Mouse (Mus musculus) limb, embryonic 13.5 days (tissue): ENCODE measurements around the gene Lix1l. TPM values are rescaled to one million over a fixed set of nuclear protein-coding genes. Genes with fewer than 3 reads are reported as not detected.

ENCODE experiments used
- ATAC-seq: fragments of 200-750 bp; cut with Nextera tagmentation; 2 replicates; pipeline ENCODE4 v1.8.0; 2017; ENCODE audit warnings: low read depth, moderate number of reproducible peaks, moderate TSS enrichment; ENCODE audit not compliant: low FRiP score
- H3K27ac ChIP-seq: fragments of 300-500 bp; sonication (generic); 2 replicates; pipeline ENCODE4 v1.5.1; 2015; ENCODE audit warnings: inconsistent platforms, mild to moderate bottlenecking, moderate library complexity
- H3K27me3 ChIP-seq: fragments of 300-500 bp; sonication (generic); 2 replicates; pipeline ENCODE4 v1.6.1; 2015; ENCODE audit warnings: mild to moderate bottlenecking, inconsistent platforms
- H3K36me3 ChIP-seq: fragments of 300-500 bp; sonication (generic); 2 replicates; pipeline ENCODE4 v1.6.1; 2015; ENCODE audit warnings: inconsistent platforms, mild to moderate bottlenecking, moderate library complexity
- H3K4me1 ChIP-seq: fragments of 300-500 bp; sonication (generic); 2 replicates; pipeline ENCODE4 v1.6.1; 2015; ENCODE audit warnings: inconsistent platforms
- H3K4me2 ChIP-seq: fragments of 300-500 bp; sonication (generic); replicated peaks from 2 replicates; pipeline ENCODE4 v1.6.1; 2015; ENCODE audit warnings: inconsistent platforms, mild to moderate bottlenecking, moderate library complexity
- H3K4me3 ChIP-seq: fragments of 300-500 bp; sonication (generic); 2 replicates; pipeline ENCODE4 v1.5.1; 2015; ENCODE audit warnings: moderate library complexity, mild to moderate bottlenecking, inconsistent platforms
- H3K9ac ChIP-seq: fragments of 300-500 bp; sonication (generic); 2 replicates; pipeline ENCODE4 v1.6.1; 2015; ENCODE audit warnings: mild to moderate bottlenecking, inconsistent platforms
- H3K9me3 ChIP-seq: fragments of 300-500 bp; sonication (generic); 2 replicates; pipeline ENCODE4 v1.6.1; 2016; ENCODE audit warnings: inconsistent platforms
- WGBS: fragments of 180-500 bp; shearing (Covaris S2); methylation state at CpG from one replicate; pipeline ENCODE4 v1.1.7; 2015; 5-methylcytosine and 5-hydroxymethylcytosine counted together
- polyA plus RNA-seq: library from polyadenylated mRNA; unstranded; fragments of >200 nt; fragmentation: Nextera tagmentation; extraction: Ambion mirVana; gene quantifications from 2 replicates; pipeline ENCODE4 v1.2.1, GENCODE M21; 2015

Gene Lix1l
- polyA plus RNA-seq, 1 experiment from 2014 or later, result 8.4 TPM

DNA sequence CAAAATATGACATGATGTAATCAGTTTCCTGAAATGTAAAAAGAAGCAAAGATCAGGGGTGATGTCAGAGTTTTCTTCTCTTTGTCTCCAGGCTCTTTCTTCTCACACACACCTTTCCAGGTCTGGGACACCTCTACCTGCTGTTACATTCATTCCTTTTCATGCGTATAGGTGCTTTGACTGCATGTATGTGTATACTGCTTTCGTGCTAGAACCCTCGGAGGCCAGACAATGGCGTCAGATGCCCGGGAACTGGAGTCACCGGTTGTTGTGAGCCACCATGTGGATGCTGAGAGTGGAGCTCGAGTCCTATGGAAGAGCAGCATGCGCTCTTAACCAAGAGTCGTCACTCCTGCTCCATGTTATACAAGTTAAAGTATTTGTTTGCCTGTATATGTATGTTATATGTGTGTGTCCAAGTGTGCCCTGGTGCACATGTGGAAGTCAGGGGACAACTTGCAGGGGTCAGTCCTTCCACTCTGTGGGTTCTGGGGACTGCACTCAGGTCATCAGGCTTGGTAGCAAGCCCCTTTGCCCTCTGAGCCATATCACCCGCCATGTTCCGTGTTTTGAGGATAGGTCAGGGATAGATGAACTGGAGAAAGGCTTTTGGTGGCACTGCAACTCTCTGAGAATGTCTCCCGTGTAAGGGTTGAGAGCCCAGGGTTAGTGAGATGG lies 22.2 kb upstream of the Lix1l start:
- no peak overlapping the region for H3K4me3 ChIP-seq
- H3K27me3 ChIP-seq, result no peaks in the 10 kb centered on the region
- no peaks in the 10 kb centered on the region for H3K9me3 ChIP-seq
- no peak for ATAC-seq
- no peak overlapping the region for H3K9ac ChIP-seq
- H3K4me1 ChIP-seq, result peaks cover 28% of the 10 kb centered on the region
- H3K27ac ChIP-seq, result no peak overlapping the region
- WGBS, result 84% methylated on average over 12 of the region's 12 CpGs
- H3K36me3 ChIP-seq, result peaks cover 4% of the 10 kb centered on the region; the same call in 1 of the 2 replicates
- H3K4me2 ChIP-seq, result no peak overlapping the region

DNA sequence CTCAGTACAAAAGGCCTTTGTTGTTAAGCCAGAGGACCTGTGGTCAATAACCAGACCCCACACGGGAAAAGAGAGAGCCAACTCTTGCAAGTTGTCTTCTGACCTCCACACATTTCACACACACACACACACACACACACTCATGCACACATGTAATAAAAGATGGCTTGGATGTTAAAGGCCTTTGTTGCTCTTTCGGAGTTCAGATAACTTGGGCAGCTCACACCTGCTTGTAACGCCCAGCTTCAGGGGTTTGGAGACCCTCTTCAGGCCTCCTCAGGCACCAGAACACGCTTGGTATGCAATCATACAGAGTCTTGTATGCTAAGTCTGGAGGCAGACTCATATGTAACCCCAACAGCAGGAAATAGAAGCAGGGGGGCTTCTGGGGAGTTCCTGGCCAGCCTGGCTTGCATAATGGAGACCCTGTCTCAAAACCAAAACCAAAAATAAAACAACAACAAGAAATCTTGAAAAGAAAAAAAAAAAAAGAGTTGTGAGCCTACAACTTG lies 21.7 kb upstream of the Lix1l start:
- 63% methylated on average over 4 of the region's 4 CpGs for WGBS
- H3K4me3 ChIP-seq, result no peak overlapping the region
- H3K27me3 ChIP-seq, result no peaks in the 10 kb centered on the region
- no peak overlapping the region for H3K9ac ChIP-seq
- peaks cover 4% of the 10 kb centered on the region; the same call in 1 of the 2 replicates for H3K36me3 ChIP-seq
- H3K27ac ChIP-seq, result no peak overlapping the region
- H3K4me2 ChIP-seq, result no peak overlapping the region
- H3K9me3 ChIP-seq, result no peaks in the 10 kb centered on the region
- H3K4me1 ChIP-seq, result peaks cover 28% of the 10 kb centered on the region
- ATAC-seq, result no peak

DNA sequence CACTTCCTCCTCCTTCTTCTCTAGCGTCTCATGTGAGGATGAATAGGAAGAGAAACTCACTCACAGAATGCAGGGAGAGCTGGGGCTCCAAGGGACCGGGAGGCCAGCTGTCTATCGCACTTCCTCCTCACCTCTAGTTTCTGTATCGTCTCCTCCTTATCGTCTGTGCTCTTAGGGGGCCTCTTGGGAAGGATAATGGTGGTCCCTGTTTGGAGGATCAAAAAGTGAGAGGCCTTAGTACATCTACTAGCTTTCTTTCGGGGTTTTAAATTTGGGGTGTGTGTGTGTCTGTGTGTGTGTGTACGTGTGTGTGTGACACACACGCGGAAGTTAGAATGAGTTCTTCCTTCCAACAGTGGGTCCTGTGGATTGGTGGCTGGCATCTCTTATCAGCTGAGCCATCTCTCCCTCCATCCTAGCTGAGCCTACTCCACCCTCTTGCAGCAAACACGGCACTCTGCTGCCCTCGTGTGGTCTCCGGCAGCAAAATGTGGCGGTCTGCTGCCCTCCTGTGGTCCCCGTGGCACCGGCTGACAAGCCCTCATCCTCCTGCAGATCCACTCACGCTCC lies 21.0 kb upstream of the Lix1l start:
- Histone ChIP-seq H3K4me2 (peak overlapping the region; percentile 66), H3K36me3 (peaks cover 4% of the 10 kb centered on the region; the same call in 1 of the 2 replicates), H3K9me3 (no peaks in the 10 kb centered on the region), H3K9ac (peak overlapping the region; percentile 62), H3K4me3 (peak overlapping the region; percentile 34), H3K27me3 (no peaks in the 10 kb centered on the region), H3K27ac (no peak overlapping the region), H3K4me1 (peaks cover 28% of the 10 kb centered on the region)
- WGBS, result 10% methylated on average over 16 of the region's 16 CpGs
- ATAC-seq, result peak; percentile 60

DNA sequence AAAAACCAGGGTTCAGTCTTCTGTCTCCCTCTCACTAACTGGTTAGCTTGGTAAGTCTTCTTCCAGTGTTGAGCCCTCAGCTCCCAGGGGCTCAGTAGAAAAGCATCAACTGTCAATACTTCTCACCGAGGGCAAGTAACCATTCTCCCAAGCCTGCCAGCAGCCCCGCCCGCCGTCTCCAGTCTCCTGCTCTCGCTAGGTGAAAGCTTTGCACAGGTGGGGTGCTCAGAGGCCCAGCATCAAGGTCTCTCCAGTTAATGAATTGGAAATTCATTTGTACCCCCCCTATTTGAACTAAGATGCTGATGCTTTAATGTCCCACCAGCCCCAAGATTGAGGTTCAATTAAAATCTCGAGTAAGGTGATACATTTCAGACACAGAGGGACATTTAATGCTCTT lies 19.8 kb upstream of the Lix1l start:
- Histone ChIP-seq H3K9ac (no peak overlapping the region), H3K36me3 (peaks cover 4% of the 10 kb centered on the region; the same call in 1 of the 2 replicates), H3K4me2 (no peak overlapping the region), H3K4me3 (no peak overlapping the region), H3K4me1 (peaks cover 22% of the 10 kb centered on the region), H3K27ac (no peak overlapping the region), H3K9me3 (no peaks in the 10 kb centered on the region), H3K27me3 (no peaks in the 10 kb centered on the region)
- no peak for ATAC-seq
- 54% methylated on average over 6 of the region's 6 CpGs for WGBS

DNA sequence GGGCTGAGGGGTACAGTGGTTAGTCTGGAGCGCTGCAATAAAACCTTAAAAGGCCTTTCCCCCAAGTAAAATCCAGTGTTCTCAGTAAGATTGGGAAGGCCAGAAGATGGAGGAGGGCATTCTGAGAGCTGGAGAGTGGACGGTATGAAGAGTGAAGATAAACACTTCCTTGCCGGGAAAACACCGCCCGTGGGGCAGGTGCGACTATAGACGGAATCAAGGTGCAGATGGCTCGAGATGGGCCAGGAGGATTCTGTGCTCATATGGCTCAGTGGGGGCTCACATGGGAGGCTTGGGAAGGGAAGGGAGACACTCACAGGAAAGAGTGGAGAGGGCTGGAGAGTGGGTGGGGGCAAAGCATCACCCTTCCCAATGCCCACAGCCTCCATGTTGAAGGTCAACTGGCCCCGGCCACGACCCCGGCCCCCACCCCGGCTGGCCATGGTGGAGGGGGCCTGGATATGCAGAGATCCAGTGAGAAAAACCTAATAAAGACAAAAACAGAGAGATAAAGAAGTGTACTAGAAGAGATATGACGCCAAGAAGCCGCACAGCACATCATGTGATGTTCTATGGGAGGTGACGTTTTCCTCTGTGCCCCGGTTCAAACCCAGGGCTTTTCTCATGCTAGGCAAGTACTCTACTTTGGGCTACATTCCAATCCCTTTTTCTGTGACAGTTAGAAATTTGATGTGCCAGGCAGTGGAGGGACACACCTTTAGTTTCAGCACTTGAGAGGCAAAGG lies 19.0 kb upstream of the Lix1l start:
- H3K27ac ChIP-seq, result no peak overlapping the region
- no peak overlapping the region for H3K9ac ChIP-seq
- peaks cover 14% of the 10 kb centered on the region for H3K4me1 ChIP-seq
- no peaks in the 10 kb centered on the region for H3K27me3 ChIP-seq
- no peak overlapping the region for H3K4me3 ChIP-seq
- H3K9me3 ChIP-seq, result no peaks in the 10 kb centered on the region
- no peak for ATAC-seq
- no peak overlapping the region for H3K4me2 ChIP-seq
- peaks cover 4% of the 10 kb centered on the region; the same call in 1 of the 2 replicates for H3K36me3 ChIP-seq
- 83% methylated on average over 16 of the region's 16 CpGs for WGBS

DNA sequence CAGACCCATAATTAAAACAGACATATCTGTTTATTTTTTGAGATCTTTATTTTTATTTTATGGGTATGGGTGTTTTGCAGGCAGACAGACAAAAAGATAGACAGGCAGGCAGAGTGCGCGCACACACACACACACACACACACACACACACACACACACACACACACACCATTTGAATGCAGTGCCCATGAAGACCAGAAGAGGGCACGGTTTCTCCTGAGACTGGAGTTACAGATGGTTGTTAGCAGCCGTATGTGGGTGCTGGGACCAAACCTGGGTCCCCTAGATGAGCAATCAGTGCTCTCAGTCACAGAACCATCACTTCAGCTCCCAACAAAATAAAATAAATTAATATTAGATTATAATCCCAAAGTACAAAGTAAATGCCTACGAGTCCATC lies 17.6 kb upstream of the Lix1l start:
- Histone ChIP-seq H3K4me1 (peaks cover 9% of the 10 kb centered on the region), H3K4me3 (no peak overlapping the region), H3K27me3 (no peaks in the 10 kb centered on the region), H3K9ac (no peak overlapping the region), H3K4me2 (no peak overlapping the region), H3K9me3 (0 out of 2 replicates have a peak, but pooled peaks cover 5% of the 10 kb centered on the region), H3K36me3 (peaks cover 4% of the 10 kb centered on the region; the same call in 1 of the 2 replicates), H3K27ac (no peak overlapping the region)
- 92% methylated on average over 5 of the region's 5 CpGs for WGBS
- no peak for ATAC-seq

DNA sequence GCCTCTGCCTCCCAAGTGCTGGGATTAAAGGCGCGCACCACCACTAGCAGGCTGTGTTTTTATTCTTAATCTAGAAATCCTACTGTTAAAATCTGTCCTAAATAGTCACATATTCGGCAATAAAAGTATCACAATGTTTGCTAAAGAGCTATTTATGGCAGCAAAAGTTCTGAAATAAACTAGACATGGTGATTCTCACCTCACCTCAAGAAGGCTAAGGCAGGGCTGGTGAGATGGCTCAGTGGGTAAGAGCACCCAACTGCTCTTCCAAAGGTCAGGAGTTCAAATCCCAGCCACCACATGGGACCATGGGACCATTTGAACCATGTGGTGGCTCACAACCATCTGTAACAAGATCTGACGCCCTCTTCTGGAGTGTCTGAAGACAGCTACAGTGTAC lies 10.3 kb upstream of the Lix1l start:
- no peak overlapping the region for H3K9ac ChIP-seq
- H3K4me3 ChIP-seq, result no peak overlapping the region
- no peak overlapping the region for H3K27ac ChIP-seq
- no peaks in the 10 kb centered on the region; the same call in 1 of the 2 replicates for H3K36me3 ChIP-seq
- H3K27me3 ChIP-seq, result peaks cover 8% of the 10 kb centered on the region
- H3K4me2 ChIP-seq, result no peak overlapping the region
- WGBS, result 74% methylated on average over 4 of the region's 4 CpGs
- peaks cover 16% of the 10 kb centered on the region for H3K4me1 ChIP-seq
- H3K9me3 ChIP-seq, result 0 out of 2 replicates have a peak, but pooled peaks cover 5% of the 10 kb centered on the region
- no peak for ATAC-seq

DNA sequence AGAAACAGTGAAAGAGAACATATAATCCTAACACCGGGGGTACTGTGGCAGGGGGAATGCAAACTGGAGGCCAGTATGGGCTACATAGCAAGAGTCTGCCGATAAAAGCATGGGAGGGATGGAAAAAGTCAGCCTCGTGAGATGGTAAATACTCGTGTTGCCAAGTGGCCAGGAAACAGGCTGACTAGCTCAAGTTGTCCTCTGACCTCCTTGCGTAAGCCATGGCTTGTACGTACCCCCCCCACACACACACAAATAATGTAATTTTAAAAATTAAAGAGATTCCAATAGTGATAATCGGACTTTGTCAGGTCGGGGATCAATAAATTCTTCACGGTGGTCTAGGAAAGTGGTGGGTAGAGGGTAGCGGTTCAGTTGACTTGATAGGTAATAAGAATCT lies 7.6 kb upstream of the Lix1l start:
- Histone ChIP-seq H3K27me3 (peaks cover 21% of the 10 kb centered on the region), H3K9me3 (no peaks in the 10 kb centered on the region), H3K4me3 (peak overlapping the region; percentile 66), H3K27ac (peak overlapping the region; percentile 28; the same call in 1 of the 2 replicates), H3K4me2 (peak overlapping the region; percentile 71), H3K4me1 (peaks cover 41% of the 10 kb centered on the region), H3K36me3 (no peaks in the 10 kb centered on the region), H3K9ac (peak overlapping the region; percentile 78)
- 0 out of 2 replicates have a peak, but pooled peaks have one; percentile 2 for ATAC-seq
- 1% methylated on average over 10 of the region's 10 CpGs for WGBS

DNA sequence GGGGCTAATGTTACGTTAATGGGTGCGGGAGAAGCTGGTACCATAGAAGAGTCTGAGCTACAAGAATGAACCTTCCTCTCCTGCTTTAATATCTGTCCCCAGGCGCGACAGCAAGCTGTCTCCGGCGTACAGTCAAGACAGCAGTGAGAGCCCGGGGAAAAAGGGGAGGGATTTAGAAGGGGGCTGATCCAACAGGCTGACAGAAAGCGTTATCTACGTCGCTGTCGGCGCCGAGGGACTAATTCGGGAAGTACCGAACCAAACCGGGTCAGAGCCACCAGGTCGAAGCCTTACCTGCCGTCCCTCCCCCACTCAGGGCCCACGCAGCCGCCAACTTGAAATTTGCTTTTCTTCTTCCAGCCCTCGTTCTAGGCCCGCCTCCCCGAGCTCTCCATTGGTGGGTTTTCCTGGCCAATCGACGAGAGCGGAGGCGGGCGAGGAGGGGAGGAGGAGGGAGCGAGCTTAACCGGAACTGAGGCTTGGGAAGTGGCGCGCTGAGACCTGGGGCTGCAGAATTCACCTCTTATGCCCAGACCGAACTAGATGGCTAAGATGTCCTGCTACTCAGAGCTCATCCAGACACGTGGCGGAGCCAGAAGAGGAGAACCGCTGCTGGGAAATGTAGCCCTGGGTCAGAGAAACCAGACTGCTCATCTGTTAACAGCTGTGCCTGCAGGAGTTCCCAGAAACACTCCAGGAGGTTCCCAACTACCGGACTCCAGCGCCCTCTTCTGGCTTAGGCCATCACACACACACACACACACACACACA lies 7.0 kb upstream of the Lix1l start, which contains the start of gene Polr3gl:
Gene Polr3gl (minus strand): TSS at position 392 of the 771 bp plus-strand sequence.
- Histone ChIP-seq H3K4me1 (peaks cover 45% of the 10 kb centered on the region), H3K36me3 (no peaks in the 10 kb centered on the region), H3K9ac (peak within 1 kb of the TSS; percentile 78), H3K9me3 (no peaks in the 10 kb centered on the region), H3K27ac (peak within 1 kb of the TSS; percentile 80; the same call in 1 of the 2 replicates), H3K27me3 (peaks cover 24% of the 10 kb centered on the region), H3K4me2 (peak within 1 kb of the TSS; percentile 71), H3K4me3 (peak within 1 kb of the TSS; percentile 66)
- peak; percentile 89 for ATAC-seq
- under 1% methylated on average over 36 of the region's 38 CpGs for WGBS

DNA sequence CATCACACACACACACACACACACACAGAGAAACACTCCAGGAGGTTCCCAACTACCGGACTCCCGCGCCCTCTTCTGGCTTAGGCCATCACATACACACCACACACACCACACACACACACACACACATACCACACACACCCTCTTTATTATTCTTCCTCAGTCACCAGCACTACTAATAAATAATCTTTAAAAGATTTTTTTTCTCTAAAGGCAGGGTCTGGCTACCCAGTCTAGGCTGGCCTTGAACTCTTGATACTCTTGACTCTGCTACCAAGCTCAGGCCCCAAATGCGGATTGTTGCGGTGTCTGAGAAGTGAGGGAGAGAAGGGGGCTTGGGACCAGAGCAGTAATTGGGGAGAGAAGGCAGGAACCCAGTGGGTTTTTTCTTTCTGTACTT lies 6.1 kb upstream of the Lix1l start:
- no peak for ATAC-seq
- Histone ChIP-seq H3K4me2 (no peak overlapping the region), H3K27ac (no peak overlapping the region), H3K36me3 (no peaks in the 10 kb centered on the region), H3K9ac (no peak overlapping the region), H3K4me1 (peaks cover 52% of the 10 kb centered on the region), H3K27me3 (peaks cover 30% of the 10 kb centered on the region), H3K4me3 (no peak overlapping the region), H3K9me3 (no peaks in the 10 kb centered on the region)
- WGBS, result 86% methylated on average over 5 of the region's 5 CpGs

DNA sequence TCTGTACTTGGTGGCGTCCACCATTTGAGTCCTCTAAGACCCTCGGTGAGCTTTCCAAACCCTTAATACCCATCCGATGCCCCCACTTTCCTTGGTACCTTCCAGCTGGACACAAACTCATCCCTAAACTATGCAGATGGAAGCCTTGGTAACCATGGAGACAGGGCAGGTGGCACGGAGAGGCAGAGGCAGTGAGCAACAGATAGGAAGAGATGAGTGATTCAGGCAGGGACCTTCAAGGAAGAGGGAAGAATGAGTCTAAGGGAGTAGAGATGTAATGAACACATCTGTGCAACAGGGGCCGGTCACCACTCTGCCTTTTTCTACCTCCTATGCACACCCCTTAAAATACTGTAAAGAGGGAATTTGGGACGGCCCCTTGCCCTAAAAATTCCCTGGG lies 5.3 kb upstream of the Lix1l start:
- Histone ChIP-seq H3K36me3 (no peaks in the 10 kb centered on the region), H3K4me1 (peaks cover 60% of the 10 kb centered on the region), H3K27me3 (peaks cover 30% of the 10 kb centered on the region), H3K9ac (no peak overlapping the region), H3K9me3 (no peaks in the 10 kb centered on the region), H3K4me3 (peak overlapping the region; percentile 57), H3K4me2 (peak overlapping the region; percentile 99), H3K27ac (no peak overlapping the region)
- WGBS, result 21% methylated on average over 6 of the region's 6 CpGs
- ATAC-seq, result no peak
